ENCODE assay signal across 8 mouse cellular contexts in the genomic region with DNA sequence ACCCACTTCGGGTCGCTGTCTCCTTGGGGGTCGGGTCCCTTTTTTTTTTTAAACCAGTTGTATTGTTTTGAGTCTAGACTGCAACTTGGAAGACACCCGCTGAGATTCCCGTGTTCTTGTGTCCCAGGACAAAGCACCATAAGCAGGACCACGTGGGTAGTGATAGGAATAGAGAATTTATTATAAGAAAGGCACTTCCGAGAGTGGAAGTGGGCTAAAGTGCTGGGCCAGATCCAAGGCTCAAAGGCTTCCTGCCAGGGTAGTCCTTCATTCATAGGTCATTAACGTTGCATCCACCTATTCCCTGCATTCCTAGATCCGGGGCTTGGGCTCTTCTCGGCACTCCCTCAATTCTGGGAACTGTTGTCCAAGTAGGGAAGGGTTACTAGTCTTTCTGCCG. TPM values are rescaled to one million over a fixed set of nuclear protein-coding genes. Genes with fewer than 3 reads are reported as not detected.
DNase-seq lines count a peak whose midpoint lies in the region; ATAC-seq lines count a peak whose summit lies in the region.

No protein-coding gene starts in this region.

- peak overlapping the region; percentile 44 for H3K4me3 ChIP-seq in embryonic facial prominence, embryonic 13.5 days
- peak overlapping the region; percentile 35 for H3K4me3 ChIP-seq in hindbrain, embryonic 12.5 days
- H3K4me3 ChIP-seq in liver, embryonic 11.5 days (ENCODE audit: low read depth, low read length): peak overlapping the region; percentile 51
- peak overlapping the region; percentile 45 for H3K4me3 ChIP-seq in neural tube, embryonic 13.5 days

- no peak for ATAC-seq in embryonic facial prominence, embryonic 13.5 days (ENCODE audit: insufficient number of reproducible peaks, insufficient read depth, low FRiP score, low TSS enrichment, low read depth)
- no peak for ATAC-seq in hindbrain, embryonic 12.5 days (ENCODE audit: low FRiP score)
- ATAC-seq in liver, embryonic 11.5 days (replicated peaks; ENCODE audit: low FRiP score): no peak
- ATAC-seq in neural tube, embryonic 13.5 days (ENCODE audit: low read depth): no peak

- under 1% methylated on average over 11 of the region's 11 CpGs for WGBS in embryonic facial prominence, embryonic 13.5 days
- WGBS in hindbrain, embryonic 12.5 days: 2% methylated on average over 11 of the region's 11 CpGs
- WGBS in liver, embryonic 11.5 days: 4% methylated on average over 11 of the region's 11 CpGs
- 1% methylated on average over 11 of the region's 11 CpGs for WGBS in neural tube, embryonic 13.5 days

- intact Hi-C loops in left cerebral cortex, postnatal 10 days (cut with DNase I): no loop called here

- H3K4me2 ChIP-seq in embryonic facial prominence, embryonic 13.5 days: peak overlapping the region; percentile 86
- peak overlapping the region; percentile 78 for H3K4me2 ChIP-seq in hindbrain, embryonic 12.5 days (replicated peaks)
- H3K4me2 ChIP-seq in liver, embryonic 11.5 days: peak overlapping the region; percentile 87
- H3K4me2 ChIP-seq in neural tube, embryonic 13.5 days: peak overlapping the region; percentile 72

- no peaks in the 10 kb centered on the region for H3K9me3 ChIP-seq in embryonic facial prominence, embryonic 13.5 days
- H3K9me3 ChIP-seq in hindbrain, embryonic 12.5 days (replicated peaks): no peaks in the 10 kb centered on the region
- no peaks in the 10 kb centered on the region for H3K9me3 ChIP-seq in liver, embryonic 11.5 days (ENCODE audit: control insufficient read depth, low read length)
- no peaks in the 10 kb centered on the region for H3K9me3 ChIP-seq in neural tube, embryonic 13.5 days

- peaks cover 25% of the 10 kb centered on the region for H3K4me1 ChIP-seq in embryonic facial prominence, embryonic 13.5 days
- peaks cover 31% of the 10 kb centered on the region for H3K4me1 ChIP-seq in hindbrain, embryonic 12.5 days
- peaks cover 15% of the 10 kb centered on the region for H3K4me1 ChIP-seq in liver, embryonic 11.5 days (replicated peaks; ENCODE audit: control insufficient read depth, insufficient read depth, low read length)
- H3K4me1 ChIP-seq in neural tube, embryonic 13.5 days (replicated peaks): peaks cover 27% of the 10 kb centered on the region

- H3K27me3 ChIP-seq in embryonic facial prominence, embryonic 13.5 days: no peaks in the 10 kb centered on the region
- H3K27me3 ChIP-seq in hindbrain, embryonic 12.5 days: no peaks in the 10 kb centered on the region; the same call in 1 of the 2 replicates
- H3K27me3 ChIP-seq in liver, embryonic 11.5 days (replicated peaks; ENCODE audit: control insufficient read depth, insufficient read depth, low read length): peaks cover 7% of the 10 kb centered on the region; the same call in 1 of the 2 replicates
- H3K27me3 ChIP-seq in neural tube, embryonic 13.5 days: no peaks in the 10 kb centered on the region

- no peaks in the 10 kb centered on the region for H3K36me3 ChIP-seq in embryonic facial prominence, embryonic 13.5 days
- H3K36me3 ChIP-seq in hindbrain, embryonic 12.5 days: no peaks in the 10 kb centered on the region
- H3K36me3 ChIP-seq in liver, embryonic 11.5 days (ENCODE audit: control insufficient read depth, insufficient read depth, low read length): no peaks in the 10 kb centered on the region
- no peaks in the 10 kb centered on the region for H3K36me3 ChIP-seq in neural tube, embryonic 13.5 days

- DNase-seq in ZHBTc4 (ENCODE audit: low read depth, low spot score): peak; percentile 82
- no peak for DNase-seq in liver, embryonic 11.5 days (ENCODE audit: low spot score)
- DNase-seq in yolk sac, embryonic 10.5 days (ENCODE audit: low spot score): no peak
- no peak for DNase-seq in left cerebral cortex, postnatal 10 days (ENCODE audit: extremely low spot score in 1 of 2, low spot score in 2 of 2)
- no peak for DNase-seq in cerebellum, adult 11 months

- H3K9ac ChIP-seq in embryonic facial prominence, embryonic 13.5 days: peak overlapping the region; percentile 63
- H3K9ac ChIP-seq in hindbrain, embryonic 12.5 days: peak overlapping the region; percentile 37
- peak overlapping the region; percentile 48; the same call in 1 of the 2 replicates for H3K9ac ChIP-seq in liver, embryonic 11.5 days (ENCODE audit: low read depth, low read length)
- H3K9ac ChIP-seq in neural tube, embryonic 13.5 days: peak overlapping the region; percentile 73

- no peak overlapping the region for H3K27ac ChIP-seq in embryonic facial prominence, embryonic 13.5 days
- no peak overlapping the region for H3K27ac ChIP-seq in hindbrain, embryonic 12.5 days
- no peak overlapping the region for H3K27ac ChIP-seq in liver, embryonic 11.5 days (ENCODE audit: low read depth, low read length)
- no peak overlapping the region; the same call in 1 of the 2 replicates for H3K27ac ChIP-seq in neural tube, embryonic 13.5 days (replicated peaks)

RNA-seq across cellular contexts. Expression of gene Creld2, which starts 18.5 kb away (rescaled TPM):
- polyA plus RNA-seq in embryonic facial prominence, embryonic 13.5 days (2015; fragmentation: Nextera tagmentation; extraction: Ambion mirVana): 74.7 and 87.3 TPM in 2 replicates
- polyA plus RNA-seq in hindbrain, embryonic 12.5 days (2016; fragmentation: Nextera tagmentation; extraction: Ambion mirVana): 65.2 and 74.8 TPM in 2 replicates
- polyA plus RNA-seq in liver, embryonic 11.5 days (2014; fragmentation: Nextera tagmentation; extraction: Ambion mirVana): 107 and 109 TPM in 2 replicates
- polyA plus RNA-seq in neural tube, embryonic 13.5 days (2015; fragmentation: Nextera tagmentation; extraction: Ambion mirVana): 62.4 and 70.9 TPM in 2 replicates
- 10 to 100 TPM; 14.2 to 18.8 TPM for total RNA-seq in left cerebral cortex, postnatal 10 days (2021)

RNA-seq across cellular contexts. Expression of gene Alg12, which starts 18.9 kb away (rescaled TPM):
- 11.2 and 12.2 TPM in 2 replicates for polyA plus RNA-seq in embryonic facial prominence, embryonic 13.5 days (2015; fragmentation: Nextera tagmentation; extraction: Ambion mirVana)
- polyA plus RNA-seq in hindbrain, embryonic 12.5 days (2016; fragmentation: Nextera tagmentation; extraction: Ambion mirVana): 9.1 and 9.9 TPM in 2 replicates
- 13.9 and 14.2 TPM in 2 replicates for polyA plus RNA-seq in liver, embryonic 11.5 days (2014; fragmentation: Nextera tagmentation; extraction: Ambion mirVana)
- 7.8 and 9.3 TPM in 2 replicates for polyA plus RNA-seq in neural tube, embryonic 13.5 days (2015; fragmentation: Nextera tagmentation; extraction: Ambion mirVana)
- total RNA-seq in left cerebral cortex, postnatal 10 days (2021): 10 to 100 TPM in 1 of 2 experiments, 1 to 10 TPM in 1; 8.8 to 10.4 TPM

RNA-seq across cellular contexts. Expression of gene Pim3, which starts 24.0 kb away (rescaled TPM):
- 48.7 and 52.9 TPM in 2 replicates for polyA plus RNA-seq in embryonic facial prominence, embryonic 13.5 days (2015; fragmentation: Nextera tagmentation; extraction: Ambion mirVana)
- polyA plus RNA-seq in hindbrain, embryonic 12.5 days (2016; fragmentation: Nextera tagmentation; extraction: Ambion mirVana): 45.3 and 48.0 TPM in 2 replicates
- 34.0 and 35.9 TPM in 2 replicates for polyA plus RNA-seq in liver, embryonic 11.5 days (2014; fragmentation: Nextera tagmentation; extraction: Ambion mirVana)
- polyA plus RNA-seq in neural tube, embryonic 13.5 days (2015; fragmentation: Nextera tagmentation; extraction: Ambion mirVana): 51.2 and 52.5 TPM in 2 replicates
- 10 to 100 TPM; 40.6 to 44.0 TPM for total RNA-seq in left cerebral cortex, postnatal 10 days (2021)
